Mouse (Mus musculus) liver, postnatal 0 days (tissue): ENCODE measurements at regions not wholly inside any gene's neighbourhood (a gene's known extent, or its start where the extent isn't known, plus 50 kb on each side); places are given as distances from the start of the nearest gene placed in this dataset.

ENCODE experiments used
- ATAC-seq: fragments of 200-750 bp; cut with Nextera tagmentation; 2 replicates; pipeline ENCODE4 v1.8.0; 2017; ENCODE audit warnings: mild to moderate bottlenecking, moderate library complexity
- DNase-seq: peaks from one replicate; pipeline ENCODE4 v3.0.0-alpha.2; 2016
- H3K27ac ChIP-seq: fragments of 300-500 bp; sonication (generic); 2 replicates; pipeline ENCODE4 v1.5.1; 2014; ENCODE audit warnings: antibody characterized with exemption, moderate library complexity, mild to moderate bottlenecking, low read depth
- H3K27me3 ChIP-seq: fragments of 300-500 bp; sonication (generic); 2 replicates; pipeline ENCODE4 v1.6.1; 2014; ENCODE audit warnings: low read length, control low read depth, mixed read lengths; ENCODE audit not compliant: insufficient read depth
- H3K36me3 ChIP-seq: fragments of 300-500 bp; sonication (generic); replicated peaks from 2 replicates; pipeline ENCODE4 v1.6.1; 2014; ENCODE audit warnings: mild to moderate bottlenecking, control low read depth, low read length, moderate library complexity, mixed read lengths; ENCODE audit not compliant: insufficient read depth
- H3K4me1 ChIP-seq: fragments of 300-500 bp; sonication (generic); 2 replicates; pipeline ENCODE4 v1.6.1; 2014; ENCODE audit warnings: antibody characterized with exemption, mild to moderate bottlenecking, control low read depth; ENCODE audit not compliant: insufficient read depth
- H3K4me2 ChIP-seq: fragments of 300-500 bp; sonication (generic); 2 replicates; pipeline ENCODE4 v1.6.1; 2014; ENCODE audit warnings: low read depth, mild to moderate bottlenecking, low read length, moderate library complexity, mixed read lengths
- H3K4me3 ChIP-seq: fragments of 300-500 bp; sonication (generic); 2 replicates; pipeline ENCODE4 v1.5.1; 2014; ENCODE audit warnings: low read depth, low read length
- H3K9ac ChIP-seq: fragments of 300-500 bp; sonication (generic); replicated peaks from 2 replicates; pipeline ENCODE4 v1.6.1; 2014; ENCODE audit warnings: mild to moderate bottlenecking, moderate library complexity
- H3K9me3 ChIP-seq: fragments of 300-500 bp; sonication (generic); 2 replicates; pipeline ENCODE4 v1.6.1; 2016; ENCODE audit warnings: mild to moderate bottlenecking, control low read depth, low read length, mixed read lengths
- CTCF ChIP-seq: sonication (generic); IDR thresholded peaks from 2 replicates; pipeline ENCODE4 v1.5.1; 2016; ENCODE audit warnings: antibody characterized with exemption, low read depth
- EP300 ChIP-seq: IDR thresholded peaks from 2 replicates; pipeline ENCODE4 v1.6.1; 2016; ENCODE audit warnings: antibody characterized with exemption, low read depth, mild to moderate bottlenecking
- WGBS: fragments of 180-500 bp; shearing (Covaris S2); extraction: QIAGEN DNeasy Blood & Tissue Kit; methylation state at CpG from one replicate; pipeline ENCODE4 v1.1.7; 2014; ENCODE audit not compliant: insufficient replicate concordance; 5-methylcytosine and 5-hydroxymethylcytosine counted together

DNA sequence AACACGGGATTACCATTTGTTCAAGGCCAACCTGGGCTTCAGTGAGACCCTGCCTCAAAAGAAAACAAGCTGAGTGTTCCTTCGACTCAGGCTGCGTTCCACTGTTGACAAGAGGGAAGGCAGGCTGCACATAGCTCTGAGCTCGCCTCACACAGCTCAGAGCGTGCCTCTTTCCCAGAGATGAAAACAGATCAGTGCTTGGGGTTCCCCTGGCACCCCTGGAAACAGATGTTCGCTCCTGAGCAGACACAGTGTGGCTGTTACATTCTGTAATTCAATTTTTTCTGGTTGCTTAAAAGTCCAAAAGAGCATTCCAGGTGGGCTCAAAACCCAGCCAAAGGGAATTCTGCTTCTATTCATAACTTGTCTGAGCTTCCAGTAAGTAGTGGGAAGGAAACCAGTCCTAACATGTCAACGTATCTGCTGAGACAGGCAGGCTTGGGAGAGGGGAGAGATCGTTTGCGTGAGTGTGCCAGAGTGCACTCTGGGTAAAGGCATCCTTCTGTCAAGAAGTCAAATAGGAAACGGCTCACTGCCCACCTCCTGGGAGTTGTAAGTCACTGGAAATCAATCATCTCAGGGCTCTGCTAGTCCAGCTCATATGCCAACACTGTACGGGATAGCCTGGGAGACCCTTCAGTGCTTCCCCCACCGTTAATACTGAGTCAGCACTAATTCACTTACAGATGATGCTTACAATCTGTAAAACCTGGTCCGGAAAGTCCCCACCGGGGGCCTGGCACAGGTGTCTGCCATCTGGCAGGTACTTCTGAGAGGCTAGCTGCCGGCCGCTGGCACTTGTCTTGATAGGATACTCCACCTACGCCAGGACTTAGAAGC lies 107.3 kb upstream of the Tmem150c start:
- Histone ChIP-seq H3K36me3 (no peaks in the 10 kb centered on the region), H3K27me3 (no peaks in the 10 kb centered on the region), H3K4me2 (no peak overlapping the region), H3K9me3 (no peaks in the 10 kb centered on the region), H3K27ac (no peak overlapping the region), H3K9ac (no peak overlapping the region), H3K4me1 (no peaks in the 10 kb centered on the region), H3K4me3 (no peak overlapping the region)
- ATAC-seq, result no peak
- 69% methylated on average over 17 of the region's 17 CpGs for WGBS
- DNase-seq, result no peak
- TF ChIP-seq EP300 (no peak), CTCF (no peak)

DNA sequence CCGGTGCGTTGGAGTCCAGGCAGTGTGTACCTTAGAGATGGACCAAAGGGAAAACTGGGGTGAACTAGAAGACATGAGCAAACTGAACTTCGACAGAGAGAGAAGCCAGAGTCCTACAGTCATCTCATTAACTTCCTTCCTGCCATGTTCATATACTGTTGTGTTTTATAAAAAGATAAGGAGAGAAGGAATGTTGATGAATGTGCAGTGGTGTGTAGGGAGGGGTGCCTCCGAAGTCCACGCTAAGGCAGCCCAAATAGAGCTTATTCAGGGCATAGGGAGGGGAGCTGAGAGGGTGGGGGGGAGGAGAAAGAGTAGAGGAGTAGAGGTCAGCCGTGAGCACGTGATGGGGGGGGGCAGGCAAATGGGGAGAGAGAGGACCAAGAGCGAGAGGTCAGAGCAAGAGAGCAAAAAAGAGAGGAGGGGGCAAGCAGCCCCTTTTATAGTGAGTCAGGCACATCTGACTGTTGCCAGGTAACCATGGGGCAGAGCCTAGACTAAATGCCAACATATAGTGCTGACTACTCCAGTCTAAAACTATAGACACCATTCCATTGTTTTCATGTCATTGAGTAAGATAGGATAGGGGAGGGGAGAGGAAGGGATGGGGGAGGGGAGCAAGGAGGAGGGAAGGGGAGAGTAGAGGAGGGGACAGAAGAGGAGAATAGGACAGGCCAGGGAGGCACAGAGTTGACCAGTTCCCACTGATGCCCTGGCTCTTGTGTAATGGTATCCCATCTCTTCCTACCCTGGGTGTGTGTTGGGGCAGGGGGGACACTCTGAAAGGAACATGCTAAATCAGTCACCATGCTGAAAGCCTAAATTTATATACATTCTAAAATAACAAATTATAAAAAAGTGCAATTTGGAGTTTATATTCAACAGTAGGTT lies 100.4 kb upstream of the Tmem150c start:
- Histone ChIP-seq H3K27ac (no peak overlapping the region), H3K4me2 (no peak overlapping the region), H3K4me3 (no peak overlapping the region), H3K9me3 (no peaks in the 10 kb centered on the region), H3K36me3 (no peaks in the 10 kb centered on the region), H3K9ac (no peak overlapping the region), H3K27me3 (no peaks in the 10 kb centered on the region), H3K4me1 (no peaks in the 10 kb centered on the region)
- DNase-seq (no peak), ATAC-seq (no peak)
- WGBS, result 55% methylated on average over 8 of the region's 8 CpGs
- TF ChIP-seq EP300 (no peak), CTCF (no peak)

DNA sequence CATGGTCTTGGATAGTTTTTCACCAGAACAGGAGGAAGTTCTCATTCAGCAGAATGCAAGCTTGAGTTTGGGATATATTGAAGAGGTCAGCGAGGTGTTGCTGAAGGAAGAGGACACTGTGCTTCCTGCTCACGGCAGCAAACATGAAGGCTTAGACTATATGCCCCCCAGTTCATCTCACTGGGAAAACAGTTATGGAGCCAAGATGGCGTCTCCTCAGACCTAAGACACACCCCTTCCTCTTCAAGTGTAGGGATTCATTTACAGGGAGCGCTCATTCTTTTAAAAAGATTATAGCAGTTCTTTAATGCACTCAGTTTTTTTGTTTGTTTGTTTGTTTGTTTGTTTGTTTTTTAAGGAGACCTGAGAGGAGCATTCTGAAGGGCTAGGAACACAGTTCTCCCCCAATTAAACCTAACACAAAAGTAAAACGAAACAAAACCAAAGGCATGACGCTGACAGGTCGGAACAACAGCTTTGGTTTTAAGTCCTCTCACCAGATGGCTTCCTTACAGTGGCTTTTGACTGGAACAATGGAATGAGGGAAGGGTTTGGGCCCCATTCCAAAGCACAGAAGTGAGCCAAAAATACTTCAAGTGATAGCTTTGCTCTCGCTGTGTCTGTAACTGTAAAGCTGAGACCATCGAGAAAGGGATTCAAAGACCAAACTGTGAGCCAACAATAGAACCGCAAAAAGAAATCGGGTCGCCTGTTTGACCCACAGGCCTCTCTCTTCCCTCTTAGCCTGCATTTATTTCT lies 99.5 kb upstream of the Tmem150c start:
- WGBS, result 75% methylated on average over 12 of the region's 12 CpGs
- TF ChIP-seq CTCF, result no peak
- TF ChIP-seq EP300, result no peak
- Histone ChIP-seq H3K27ac (no peak overlapping the region), H3K9me3 (no peaks in the 10 kb centered on the region), H3K36me3 (no peaks in the 10 kb centered on the region), H3K9ac (no peak overlapping the region), H3K4me2 (no peak overlapping the region), H3K4me1 (no peaks in the 10 kb centered on the region), H3K27me3 (no peaks in the 10 kb centered on the region), H3K4me3 (no peak overlapping the region)
- DNase-seq, result no peak
- ATAC-seq, result no peak

DNA sequence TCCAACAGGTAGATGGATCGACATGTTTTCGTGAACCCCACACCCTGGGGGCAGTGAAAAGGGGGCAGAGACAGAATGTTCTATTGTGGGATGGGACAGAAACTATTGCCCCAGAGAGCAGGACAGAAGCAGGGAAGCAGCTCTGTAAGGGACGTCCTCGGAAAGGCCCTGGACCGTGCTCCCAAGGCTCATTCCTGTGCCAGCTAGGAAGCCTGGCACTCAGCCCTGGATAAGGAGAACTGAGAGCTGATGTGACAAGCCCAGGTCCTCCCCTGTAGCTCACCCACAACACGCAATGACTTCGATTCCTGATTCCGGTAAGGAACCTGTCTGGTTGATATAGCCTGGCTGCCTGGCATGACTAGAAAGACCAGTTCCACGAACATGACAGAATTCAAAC lies 95.7 kb upstream of the Tmem150c start:
- Histone ChIP-seq H3K4me1 (no peaks in the 10 kb centered on the region), H3K9me3 (no peaks in the 10 kb centered on the region), H3K4me2 (no peak overlapping the region), H3K4me3 (no peak overlapping the region), H3K36me3 (no peaks in the 10 kb centered on the region), H3K27ac (no peak overlapping the region), H3K9ac (no peak overlapping the region), H3K27me3 (no peaks in the 10 kb centered on the region)
- ATAC-seq, result no peak
- 85% methylated on average over 9 of the region's 9 CpGs for WGBS
- TF ChIP-seq EP300 (no peak), CTCF (no peak)
- no peak for DNase-seq

DNA sequence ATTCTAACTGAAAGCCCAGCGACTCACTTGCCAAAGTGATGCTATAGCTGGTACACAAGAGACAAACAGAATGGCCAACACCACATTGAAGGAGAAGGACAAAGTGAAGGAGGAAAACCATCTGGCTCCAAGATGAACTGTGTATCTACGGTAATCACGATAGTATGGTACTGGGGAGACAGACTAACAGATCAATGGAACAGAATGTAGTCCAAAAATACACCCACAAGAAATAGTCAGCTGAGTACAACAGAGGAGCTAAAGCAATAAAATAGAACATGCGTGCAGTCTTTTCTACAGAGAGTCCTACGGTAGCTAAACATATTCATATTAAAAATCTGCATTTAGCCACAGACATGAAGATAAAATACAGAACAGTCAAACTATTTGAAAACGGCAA lies 92.4 kb upstream of the Tmem150c start:
- Histone ChIP-seq H3K27ac (no peak overlapping the region), H3K27me3 (no peaks in the 10 kb centered on the region), H3K4me1 (no peaks in the 10 kb centered on the region), H3K4me2 (no peak overlapping the region), H3K4me3 (no peak overlapping the region), H3K9me3 (no peaks in the 10 kb centered on the region), H3K36me3 (no peaks in the 10 kb centered on the region), H3K9ac (no peak overlapping the region)
- no peak for TF ChIP-seq EP300
- no peak for TF ChIP-seq CTCF
- DNase-seq (no peak), ATAC-seq (no peak)
- WGBS, result 85% methylated on average over 6 of the region's 6 CpGs

DNA sequence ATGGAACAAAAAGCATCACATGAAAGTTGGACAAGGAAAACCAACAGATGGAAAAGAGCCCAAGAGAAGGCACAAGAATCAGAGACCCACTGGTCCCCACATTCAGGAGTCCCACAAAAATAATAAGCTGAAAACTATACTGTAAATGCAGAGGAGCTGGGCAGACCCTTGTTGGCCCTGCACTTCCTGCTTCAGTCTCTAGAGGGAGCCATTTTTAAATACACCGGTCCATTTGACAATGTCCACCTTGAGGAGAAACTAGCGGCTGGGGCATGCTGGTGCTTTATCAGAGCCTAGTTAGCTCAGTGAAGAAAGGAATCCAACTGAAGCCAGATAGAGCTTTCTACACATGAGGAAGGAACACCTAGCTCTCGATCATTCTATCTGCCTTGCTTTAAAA lies 90.1 kb upstream of the Tmem150c start:
- H3K4me1 ChIP-seq, result no peaks in the 10 kb centered on the region
- DNase-seq, result peak; percentile 41
- no peak overlapping the region for H3K9ac ChIP-seq
- no peak for ATAC-seq
- H3K9me3 ChIP-seq, result no peaks in the 10 kb centered on the region
- H3K27ac ChIP-seq, result no peak overlapping the region
- H3K4me3 ChIP-seq, result no peak overlapping the region
- no peak overlapping the region for H3K4me2 ChIP-seq
- H3K27me3 ChIP-seq, result no peaks in the 10 kb centered on the region
- WGBS, result 52% methylated on average over 3 of the region's 3 CpGs
- no peak for TF ChIP-seq EP300
- TF ChIP-seq CTCF, result peak; percentile 65
- H3K36me3 ChIP-seq, result no peaks in the 10 kb centered on the region
